Mouse (Mus musculus) heart, embryonic 15.5 days (tissue): ENCODE results near the gene Rtel1. TPM values are rescaled to one million over a fixed set of nuclear protein-coding genes. Genes with fewer than 3 reads are reported as not detected.
A peak's percentile ranks its signal among the peaks of the same experiment; 100 is the strongest.

Source experiments
- ATAC-seq: fragments of 200-750 bp; cut with Nextera tagmentation; replicated peaks from 2 replicates; pipeline ENCODE4 v1.8.0; 2017; ENCODE audit warnings: low read depth, moderate TSS enrichment; ENCODE audit not compliant: insufficient number of reproducible peaks, insufficient read depth, low FRiP score
- H3K27ac ChIP-seq: fragments of 300-500 bp; sonication (generic); 2 replicates; pipeline ENCODE4 v1.5.1; 2015; ENCODE audit warnings: mild to moderate bottlenecking, inconsistent platforms
- H3K27me3 ChIP-seq: fragments of 300-500 bp; sonication (generic); 2 replicates; pipeline ENCODE4 v1.6.1; 2015; ENCODE audit warnings: inconsistent platforms
- H3K36me3 ChIP-seq: fragments of 300-500 bp; sonication (generic); 2 replicates; pipeline ENCODE4 v1.6.1; 2015; ENCODE audit warnings: mild to moderate bottlenecking, inconsistent platforms
- H3K4me1 ChIP-seq: fragments of 300-500 bp; sonication (generic); replicated peaks from 2 replicates; pipeline ENCODE4 v1.6.1; 2015; ENCODE audit warnings: inconsistent platforms
- H3K4me2 ChIP-seq: fragments of 300-500 bp; sonication (generic); 2 replicates; pipeline ENCODE4 v1.6.1; 2015; ENCODE audit warnings: inconsistent platforms, mild to moderate bottlenecking, moderate library complexity
- H3K4me3 ChIP-seq: fragments of 300-500 bp; sonication (generic); 2 replicates; pipeline ENCODE4 v1.5.1; 2015; ENCODE audit warnings: mild to moderate bottlenecking, inconsistent platforms
- H3K9ac ChIP-seq: fragments of 300-500 bp; sonication (generic); 2 replicates; pipeline ENCODE4 v1.6.1; 2015; ENCODE audit warnings: mild to moderate bottlenecking, inconsistent platforms
- H3K9me3 ChIP-seq: fragments of 300-500 bp; sonication (generic); replicated peaks from 2 replicates; pipeline ENCODE4 v1.6.1; 2016; ENCODE audit warnings: inconsistent platforms
- WGBS: fragments of 180-500 bp; shearing (Covaris S2); methylation state at CpG from one replicate; pipeline ENCODE4 v1.1.7; 2015; ENCODE audit warnings: mixed read lengths; 5-methylcytosine and 5-hydroxymethylcytosine counted together
- polyA plus RNA-seq: library from polyadenylated mRNA; unstranded; fragments of >200 nt; fragmentation: Nextera tagmentation; extraction: Ambion mirVana; gene quantifications from 2 replicates; pipeline ENCODE4 v1.2.1, GENCODE M21; 2015

Gene Rtel1
- polyA plus RNA-seq, 1 experiment from 2014 or later: 18.0 TPM

GRCm38 (mm10) chr2:181290937-181291336 is 28.6 kb upstream of the Rtel1 start:
- Histone ChIP-seq H3K4me2 (no peak overlapping the region), H3K4me3 (no peak overlapping the region), H3K27ac (no peak overlapping the region), H3K4me1 (peaks cover 16% of the 10 kb centered on the region), H3K36me3 (no peaks in the 10 kb centered on the region), H3K9ac (no peak overlapping the region), H3K9me3 (no peaks in the 10 kb centered on the region), H3K27me3 (no peaks in the 10 kb centered on the region)
- WGBS: 61% methylated on average over 1 of the region's 1 CpGs
- no peak for ATAC-seq

GRCm38 (mm10) chr2:181302041-181302440 is 17.5 kb upstream of the Rtel1 start:
- Histone ChIP-seq H3K4me1 (0 out of 2 replicates have a peak, but pooled peaks cover 1% of the 10 kb centered on the region), H3K9me3 (no peaks in the 10 kb centered on the region), H3K9ac (no peak overlapping the region), H3K4me2 (no peak overlapping the region), H3K27ac (no peak overlapping the region), H3K36me3 (peaks cover 21% of the 10 kb centered on the region), H3K27me3 (peaks cover 21% of the 10 kb centered on the region), H3K4me3 (no peak overlapping the region)
- ATAC-seq: no peak
- WGBS: 23% methylated on average over 3 of the region's 3 CpGs

- WGBS: 80% methylated on average over 1 of the region's 1 CpGs
Observed at GRCm38 (mm10) chr2:181304944-181305343, 14.6 kb upstream of the Rtel1 start.

GRCm38 (mm10) chr2:181307144-181307804 is 12.3 kb upstream of the Rtel1 start:
- WGBS: 10% methylated on average over 30 of the region's 30 CpGs
- Histone ChIP-seq H3K27me3 (peaks cover 58% of the 10 kb centered on the region), H3K4me2 (no peak overlapping the region)

More at GRCm38 (mm10) chr2:181304944-181305343, 14.6 kb upstream of the Rtel1 start:
- no peak overlapping the region for H3K9ac ChIP-seq
- H3K4me2 ChIP-seq: no peak overlapping the region
- H3K9me3 ChIP-seq: no peaks in the 10 kb centered on the region
- H3K27ac ChIP-seq: no peak overlapping the region
- peaks cover 4% of the 10 kb centered on the region; the same call in 1 of the 2 replicates for H3K4me1 ChIP-seq
- H3K4me3 ChIP-seq: no peak overlapping the region
- peaks cover 42% of the 10 kb centered on the region for H3K27me3 ChIP-seq
- H3K36me3 ChIP-seq: peaks cover 21% of the 10 kb centered on the region
- ATAC-seq: no peak

GRCm38 (mm10) chr2:181312435-181312834 is 7.1 kb upstream of the Rtel1 start:
- Histone ChIP-seq H3K9me3 (no peaks in the 10 kb centered on the region), H3K4me2 (no peak overlapping the region), H3K36me3 (no peaks in the 10 kb centered on the region), H3K4me1 (peaks cover 6% of the 10 kb centered on the region), H3K4me3 (no peak overlapping the region), H3K9ac (no peak overlapping the region), H3K27me3 (peaks cover 78% of the 10 kb centered on the region), H3K27ac (no peak overlapping the region)
- 63% methylated on average over 3 of the region's 3 CpGs for WGBS
- ATAC-seq: no peak

More at GRCm38 (mm10) chr2:181307144-181307804, 12.3 kb upstream of the Rtel1 start:
- Histone ChIP-seq H3K4me3 (no peak overlapping the region; the same call in 1 of the 2 replicates), H3K4me1 (peaks cover 4% of the 10 kb centered on the region; the same call in 1 of the 2 replicates), H3K27ac (no peak overlapping the region), H3K9ac (no peak overlapping the region), H3K9me3 (no peaks in the 10 kb centered on the region), H3K36me3 (0 out of 2 replicates have a peak, but pooled peaks cover 4% of the 10 kb centered on the region)
- no peak for ATAC-seq

GRCm38 (mm10) chr2:181313006-181313343 is 6.6 kb upstream of the Rtel1 start:
- Histone ChIP-seq H3K4me2 (no peak overlapping the region), H3K27me3 (peaks cover 72% of the 10 kb centered on the region)

GRCm38 (mm10) chr2:181313344-181314079 is 6.0 kb upstream of the Rtel1 start:
- H3K27me3 ChIP-seq: peaks cover 67% of the 10 kb centered on the region
- peak overlapping the region; percentile 20 for H3K4me3 ChIP-seq
- H3K4me1 ChIP-seq: peaks cover 6% of the 10 kb centered on the region
- no peaks in the 10 kb centered on the region for H3K36me3 ChIP-seq
- H3K9ac ChIP-seq: no peak overlapping the region
- 3% methylated on average over 35 of the region's 35 CpGs for WGBS
- H3K27ac ChIP-seq: no peak overlapping the region
- ATAC-seq: no peak
- H3K4me2 ChIP-seq: peak overlapping the region; percentile 43
- H3K9me3 ChIP-seq: no peaks in the 10 kb centered on the region

More at GRCm38 (mm10) chr2:181313006-181313343, 6.6 kb upstream of the Rtel1 start:
- 12% methylated on average over 5 of the region's 5 CpGs for WGBS
- Histone ChIP-seq H3K36me3 (no peaks in the 10 kb centered on the region), H3K9ac (no peak overlapping the region), H3K9me3 (no peaks in the 10 kb centered on the region), H3K4me3 (no peak overlapping the region), H3K27ac (no peak overlapping the region), H3K4me1 (peaks cover 6% of the 10 kb centered on the region)
- ATAC-seq: no peak

GRCm38 (mm10) chr2:181314080-181314810 is 5.3 kb upstream of the Rtel1 start, which contains the start of gene Stmn3:
Gene Stmn3, minus strand, starts transcription at chr2:181314500.
- 4% methylated on average over 23 of the region's 23 CpGs for WGBS
- peak; percentile 50 for ATAC-seq
- H3K4me3 ChIP-seq: peak within 1 kb of the TSS; percentile 20
- H3K27me3 ChIP-seq: peaks cover 60% of the 10 kb centered on the region
- H3K9me3 ChIP-seq: no peaks in the 10 kb centered on the region
- H3K27ac ChIP-seq: no peak within 1 kb of the TSS
- no peak within 1 kb of the TSS for H3K9ac ChIP-seq
- H3K4me1 ChIP-seq: peaks cover 9% of the 10 kb centered on the region
- peak within 1 kb of the TSS; percentile 43 for H3K4me2 ChIP-seq
- H3K36me3 ChIP-seq: no peaks in the 10 kb centered on the region

- peak overlapping the region; percentile 75 for H3K4me2 ChIP-seq
- WGBS: 17% methylated on average over 7 of the region's 7 CpGs
- H3K4me1 ChIP-seq: peaks cover 12% of the 10 kb centered on the region
- H3K9me3 ChIP-seq: no peaks in the 10 kb centered on the region
- peak overlapping the region; percentile 80 for H3K27ac ChIP-seq
- H3K9ac ChIP-seq: peak overlapping the region; percentile 56
- H3K36me3 ChIP-seq: peaks cover 24% of the 10 kb centered on the region
- peaks cover 16% of the 10 kb centered on the region for H3K27me3 ChIP-seq
- no peak for ATAC-seq
- H3K4me3 ChIP-seq: peak overlapping the region; percentile 63
Observed at GRCm38 (mm10) chr2:181320103-181320499, 562 bp downstream of the Rtel1 start.

- Histone ChIP-seq H3K4me2 (no peak overlapping the region), H3K9ac (no peak overlapping the region), H3K4me3 (no peak overlapping the region), H3K27ac (no peak overlapping the region), H3K4me1 (peaks cover 12% of the 10 kb centered on the region), H3K27me3 (0 out of 2 replicates have a peak, but pooled peaks cover 2% of the 10 kb centered on the region), H3K36me3 (peaks cover 40% of the 10 kb centered on the region), H3K9me3 (no peaks in the 10 kb centered on the region)
- no peak for ATAC-seq
- 78% methylated on average over 5 of the region's 5 CpGs for WGBS
Observed at GRCm38 (mm10) chr2:181322136-181322535, 2.6 kb downstream of the Rtel1 start.

- no peaks in the 10 kb centered on the region for H3K9me3 ChIP-seq
- no peak for ATAC-seq
- no peak overlapping the region for H3K9ac ChIP-seq
- no peak overlapping the region for H3K27ac ChIP-seq
- H3K36me3 ChIP-seq: peaks cover 72% of the 10 kb centered on the region
- no peaks in the 10 kb centered on the region for H3K27me3 ChIP-seq
- 0 out of 2 replicates have a peak, but pooled peaks cover 2% of the 10 kb centered on the region for H3K4me1 ChIP-seq
- WGBS: 93% methylated on average over 2 of the region's 2 CpGs
- no peak overlapping the region for H3K4me2 ChIP-seq
- no peak overlapping the region for H3K4me3 ChIP-seq
Observed at GRCm38 (mm10) chr2:181326098-181326497, 6.6 kb downstream of the Rtel1 start.
